Mouse (Mus musculus) forebrain, postnatal 0 days (tissue): Measurements from ENCODE around the gene Sos1. TPM values are rescaled to one million over a fixed set of nuclear protein-coding genes. Genes with fewer than 3 reads are reported as not detected.

Experiments used
- ATAC-seq: fragments of 200-750 bp; cut with Nextera tagmentation; 2 replicates; pipeline ENCODE4 v1.8.0; 2017; ENCODE audit warnings: mild to moderate bottlenecking, moderate library complexity
- DNase-seq: peaks from one replicate; pipeline ENCODE4 v3.0.0-alpha.2; 2015
- H3K27ac ChIP-seq: fragments of 300-500 bp; sonication (generic); 2 replicates; pipeline ENCODE4 v1.5.1; 2014; ENCODE audit warnings: low read depth, mild to moderate bottlenecking, antibody characterized with exemption, low read length, moderate library complexity, mixed read lengths
- H3K27me3 ChIP-seq: fragments of 300-500 bp; sonication (generic); 2 replicates; pipeline ENCODE4 v1.6.1; 2014; ENCODE audit warnings: mild to moderate bottlenecking, low read length, mixed read lengths; ENCODE audit not compliant: insufficient read depth
- H3K36me3 ChIP-seq: fragments of 300-500 bp; sonication (generic); 2 replicates; pipeline ENCODE4 v1.6.1; 2014; ENCODE audit warnings: mild to moderate bottlenecking, moderate library complexity; ENCODE audit not compliant: insufficient read depth
- H3K4me1 ChIP-seq: fragments of 300-500 bp; sonication (generic); 2 replicates; pipeline ENCODE4 v1.6.1; 2014; ENCODE audit warnings: antibody characterized with exemption; ENCODE audit not compliant: insufficient read depth
- H3K4me2 ChIP-seq: fragments of 300-500 bp; sonication (generic); 2 replicates; pipeline ENCODE4 v1.6.1; 2014; ENCODE audit warnings: low read depth, mild to moderate bottlenecking, moderate library complexity
- H3K4me3 ChIP-seq: fragments of 300-500 bp; sonication (generic); 2 replicates; pipeline ENCODE4 v1.5.1; 2014; ENCODE audit warnings: low read depth, low read length, mixed read lengths
- H3K9ac ChIP-seq: fragments of 300-500 bp; sonication (generic); 2 replicates; pipeline ENCODE4 v1.6.1; 2014; ENCODE audit warnings: mild to moderate bottlenecking
- H3K9me3 ChIP-seq: fragments of 300-500 bp; sonication (generic); 2 replicates; pipeline ENCODE4 v1.6.1; 2016; ENCODE audit warnings: low read length
- CTCF ChIP-seq: sonication (generic); IDR thresholded peaks from 2 replicates; pipeline ENCODE4 v1.5.1; 2016; ENCODE audit warnings: antibody characterized with exemption, control low read depth, low read depth
- WGBS: fragments of 180-500 bp; shearing (Covaris S2); extraction: QIAGEN DNeasy Blood & Tissue Kit; methylation state at CpG from one replicate; pipeline ENCODE4 v1.1.7; 2014; 5-methylcytosine and 5-hydroxymethylcytosine counted together
- polyA plus RNA-seq: library from polyadenylated mRNA; unstranded; fragments of >200 nt; fragmentation: Nextera tagmentation; extraction: Ambion mirVana; gene quantifications from 2 replicates; pipeline ENCODE4 v1.2.1, GENCODE M21; 2015
- total RNA-seq: library from RNA; depleted of rRNA; stranded (reverse); fragments of >200 nt; gene quantifications from 2 replicates; pipeline ENCODE4 v1.2.3, GENCODE M21; 2014

The Sos1 gene
- total and polyA plus RNA-seq, 2 experiments from 2014 or later = 5.2 to 29.3 TPM

- no peak for ATAC-seq
- H3K9ac ChIP-seq = no peak overlapping the region
Observed at GRCm38 (mm10) chr17:80501805-80502172, 21.5 kb upstream of the Sos1 start.

GRCm38 (mm10) chr17:80501037-80501804, 21.0 kb upstream of the Sos1 start:
- TF ChIP-seq CTCF = no peak
- Histone ChIP-seq H3K27me3 (no peaks in the 10 kb centered on the region), H3K9ac (no peak overlapping the region), H3K4me3 (no peak overlapping the region), H3K36me3 (no peaks in the 10 kb centered on the region), H3K4me1 (no peaks in the 10 kb centered on the region), H3K9me3 (no peaks in the 10 kb centered on the region), H3K27ac (no peak overlapping the region), H3K4me2 (no peak overlapping the region)
- ATAC-seq (no peak), DNase-seq (no peak)
- WGBS = 70% methylated on average over 5 of the region's 5 CpGs

More at GRCm38 (mm10) chr17:80501805-80502172, 21.5 kb upstream of the Sos1 start:
- Histone ChIP-seq H3K27ac (no peak overlapping the region), H3K27me3 (no peaks in the 10 kb centered on the region), H3K36me3 (no peaks in the 10 kb centered on the region), H3K4me3 (no peak overlapping the region), H3K9me3 (no peaks in the 10 kb centered on the region), H3K4me2 (no peak overlapping the region), H3K4me1 (no peaks in the 10 kb centered on the region)
- no peak for DNase-seq
- 85% methylated on average over 2 of the region's 2 CpGs for WGBS
- no peak for TF ChIP-seq CTCF

GRCm38 (mm10) chr17:80500025-80500424, 19.8 kb upstream of the Sos1 start:
- 85% methylated on average over 4 of the region's 4 CpGs for WGBS
- TF ChIP-seq CTCF = no peak
- Histone ChIP-seq H3K27ac (no peak overlapping the region), H3K36me3 (no peaks in the 10 kb centered on the region), H3K27me3 (no peaks in the 10 kb centered on the region), H3K9me3 (no peaks in the 10 kb centered on the region), H3K4me3 (no peak overlapping the region), H3K4me1 (no peaks in the 10 kb centered on the region), H3K4me2 (no peak overlapping the region), H3K9ac (no peak overlapping the region)
- ATAC-seq = no peak
- DNase-seq = no peak

- WGBS = 71% methylated on average over 11 of the region's 11 CpGs
- H3K4me2 ChIP-seq = no peak overlapping the region
Observed at GRCm38 (mm10) chr17:80498600-80499268, 18.5 kb upstream of the Sos1 start.

GRCm38 (mm10) chr17:80497183-80497601, 16.9 kb upstream of the Sos1 start:
- Histone ChIP-seq H3K9me3 (no peaks in the 10 kb centered on the region), H3K36me3 (no peaks in the 10 kb centered on the region), H3K4me1 (no peaks in the 10 kb centered on the region), H3K4me2 (no peak overlapping the region), H3K4me3 (no peak overlapping the region), H3K27ac (no peak overlapping the region), H3K27me3 (no peaks in the 10 kb centered on the region), H3K9ac (no peak overlapping the region)
- 30% methylated on average over 9 of the region's 9 CpGs for WGBS
- TF ChIP-seq CTCF = no peak
- ATAC-seq (no peak), DNase-seq (no peak)

More at GRCm38 (mm10) chr17:80498600-80499268, 18.5 kb upstream of the Sos1 start:
- Histone ChIP-seq H3K4me1 (no peaks in the 10 kb centered on the region), H3K9me3 (no peaks in the 10 kb centered on the region), H3K4me3 (no peak overlapping the region), H3K27me3 (no peaks in the 10 kb centered on the region), H3K27ac (no peak overlapping the region), H3K9ac (no peak overlapping the region), H3K36me3 (no peaks in the 10 kb centered on the region)
- DNase-seq (no peak), ATAC-seq (no peak)
- no peak for TF ChIP-seq CTCF

GRCm38 (mm10) chr17:80496607-80497170, 16.4 kb upstream of the Sos1 start:
- no peaks in the 10 kb centered on the region for H3K4me1 ChIP-seq
- no peaks in the 10 kb centered on the region for H3K27me3 ChIP-seq
- DNase-seq (no peak), ATAC-seq (no peak)
- no peak overlapping the region for H3K4me3 ChIP-seq
- no peaks in the 10 kb centered on the region for H3K36me3 ChIP-seq
- no peak overlapping the region for H3K4me2 ChIP-seq
- H3K9me3 ChIP-seq = no peaks in the 10 kb centered on the region
- no peak for TF ChIP-seq CTCF
- no peak overlapping the region for H3K27ac ChIP-seq
- no peak overlapping the region for H3K9ac ChIP-seq
- WGBS = 87% methylated on average over 8 of the region's 8 CpGs

- Histone ChIP-seq H3K9me3 (no peaks in the 10 kb centered on the region), H3K36me3 (no peaks in the 10 kb centered on the region), H3K4me2 (no peak overlapping the region), H3K4me3 (no peak overlapping the region), H3K9ac (no peak overlapping the region), H3K4me1 (no peaks in the 10 kb centered on the region), H3K27me3 (no peaks in the 10 kb centered on the region), H3K27ac (no peak overlapping the region)
- no peak for ATAC-seq
- 72% methylated on average over 6 of the region's 6 CpGs for WGBS
- no peak for TF ChIP-seq CTCF
- DNase-seq = no peak
Observed at GRCm38 (mm10) chr17:80496185-80496584, 15.9 kb upstream of the Sos1 start.
